Mouse (Mus musculus) frontal cortex, adult 2 months (tissue): Measurements from ENCODE around the gene Map7. TPM values are rescaled to one million over a fixed set of nuclear protein-coding genes. Genes with fewer than 3 reads are reported as not detected.

Experiments
- DNase-seq, 2 experiments: peaks; one replicate each; pipeline ENCODE4 v3.0.0; 2022; ENCODE audit warnings: low spot score in 1 of 2; ENCODE audit errors: extremely low spot score in 1 of 2
- polyA plus RNA-seq: library from polyadenylated mRNA; depleted of rRNA; stranded (reverse); fragments of >200 nt; gene quantifications from 2 replicates; pipeline ENCODE4 v1.2.3, GENCODE M21; 2012

Gene Map7
- polyA plus RNA-seq, 1 experiment: 73.5 TPM

- peak; percentile 72 to 80 for DNase-seq
These were observed 1.6 kb downstream of the Map7 start for GRCm38 (mm10) chr10:20149835-20150355.

GRCm38 (mm10) chr10:20152131-20152530, 3.9 kb downstream of the Map7 start:
- no peak for DNase-seq

GRCm38 (mm10) chr10:20153507-20153906, 5.2 kb downstream of the Map7 start:
- DNase-seq: no peak

- no peak for DNase-seq
These were observed 7.1 kb downstream of the Map7 start for GRCm38 (mm10) chr10:20155401-20155800.

- DNase-seq: no peak
These were observed 8.9 kb downstream of the Map7 start for GRCm38 (mm10) chr10:20157021-20157726.

GRCm38 (mm10) chr10:20158756-20159155, 10.5 kb downstream of the Map7 start:
- DNase-seq: no peak

GRCm38 (mm10) chr10:20159308-20159707, 11.0 kb downstream of the Map7 start:
- no peak for DNase-seq

- DNase-seq: no peak
These were observed 12.6 kb downstream of the Map7 start for GRCm38 (mm10) chr10:20160914-20161313.

- DNase-seq: no peak
These were observed 16.5 kb downstream of the Map7 start for GRCm38 (mm10) chr10:20164810-20165209.

- DNase-seq: peak in 1 of 2 experiments; percentile 60
These were observed 18.5 kb downstream of the Map7 start for GRCm38 (mm10) chr10:20166797-20167196.

GRCm38 (mm10) chr10:20167467-20167866, 19.2 kb downstream of the Map7 start:
- DNase-seq: no peak

- DNase-seq: no peak
These were observed 21.0 kb downstream of the Map7 start for GRCm38 (mm10) chr10:20169182-20169674.

- DNase-seq: no peak
These were observed 21.8 kb downstream of the Map7 start for GRCm38 (mm10) chr10:20169927-20170604.

GRCm38 (mm10) chr10:20170605-20171088, 22.4 kb downstream of the Map7 start:
- peak; percentile 81 to 88 for DNase-seq

- DNase-seq: peak in 1 of 2 experiments; percentile 41
These were observed 22.9 kb downstream of the Map7 start for GRCm38 (mm10) chr10:20171209-20171608.

- peak in 1 of 2 experiments; percentile 49 for DNase-seq
These were observed 23.5 kb downstream of the Map7 start for GRCm38 (mm10) chr10:20171756-20172155.

GRCm38 (mm10) chr10:20173733-20174132, 25.5 kb downstream of the Map7 start:
- no peak for DNase-seq

GRCm38 (mm10) chr10:20176054-20176453, 27.8 kb downstream of the Map7 start:
- no peak for DNase-seq

- peak in 1 of 2 experiments; percentile 60 for DNase-seq
These were observed 30.7 kb downstream of the Map7 start for GRCm38 (mm10) chr10:20178807-20179605.

- peak in 1 of 2 experiments; percentile 52 for DNase-seq
These were observed 32.9 kb downstream of the Map7 start for GRCm38 (mm10) chr10:20181198-20181597.
